Mouse (Mus musculus) adrenal gland, adult (tissue): ENCODE measurements at regions not wholly inside any gene's neighbourhood (a gene's known extent, or its start where the extent isn't known, plus 50 kb on each side); places are given as distances from the start of the nearest gene placed in this dataset.

Experiments used
- DNase-seq, 2 experiments: peaks; one replicate each; pipeline ENCODE4 v3.0.0; 2022 to 2023; ENCODE audit warnings: low spot score in 1 of 2; ENCODE audit not compliant: inconsistent age in 2 of 2

- DNase-seq: no peak
Measured at GRCm38 (mm10) chr3:46343508-46343907, 104.5 kb downstream of the Pabpc4l start.

DNA sequence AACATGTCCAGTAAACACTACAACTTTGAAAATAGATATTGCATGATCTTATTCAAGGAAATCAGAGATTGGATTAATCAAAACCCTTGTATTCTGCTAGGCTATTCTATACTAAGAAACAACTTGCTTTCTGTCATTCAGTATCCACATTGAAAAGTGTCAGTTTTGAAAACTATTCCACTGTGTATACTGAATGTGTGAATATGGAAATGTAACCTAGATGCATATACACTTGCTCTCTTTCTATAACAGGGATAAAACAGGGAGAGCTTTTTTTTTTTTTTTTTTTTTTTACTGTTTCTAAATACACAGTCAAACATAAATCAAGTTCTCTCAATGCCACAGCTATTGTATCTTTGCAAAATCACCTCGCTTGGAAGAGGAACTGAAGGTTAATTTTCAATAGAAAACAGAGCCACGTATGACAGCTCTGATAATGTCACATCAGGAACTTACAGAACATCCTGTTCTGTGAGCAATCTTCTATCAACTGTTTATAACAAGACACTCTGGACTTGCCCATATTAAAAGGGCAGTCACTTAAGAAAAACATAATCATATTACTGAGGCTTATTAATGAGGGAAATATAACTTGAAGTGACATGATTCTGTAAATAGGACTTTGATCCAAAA lies 107.3 kb downstream of the Pabpc4l start:
- peak in 1 of 2 experiments; percentile 16 for DNase-seq

DNA sequence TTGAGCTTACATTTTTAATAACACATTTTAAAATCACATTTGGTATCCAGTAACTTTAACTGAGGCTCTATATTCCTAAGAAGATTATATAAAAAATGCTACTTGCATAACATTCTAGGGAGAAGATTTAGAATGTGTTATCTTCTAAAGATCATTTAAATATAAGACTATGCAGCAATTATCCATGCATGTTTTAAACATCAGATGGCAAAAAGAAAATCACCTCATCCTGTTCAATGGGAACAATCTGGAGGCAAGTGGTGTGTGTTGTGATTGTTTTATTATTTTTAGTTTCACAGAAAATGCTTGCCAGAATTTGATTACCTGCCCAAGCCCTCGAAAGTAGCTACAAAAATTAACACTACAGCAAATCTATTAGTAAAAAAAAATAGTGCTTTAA lies 113.5 kb downstream of the Pabpc4l start:
- DNase-seq: no peak

GRCm38 (mm10) chr3:46324925-46325324 lies 123.1 kb downstream of the Pabpc4l start:
- no peak for DNase-seq
